Mouse (Mus musculus): ENCODE data around the gene Slbp. TPM values are rescaled to one million over a fixed set of nuclear protein-coding genes. Genes with fewer than 3 reads are reported as not detected.

Slbp gene
- polyA plus RNA-seq, 1 experiment from 2014 or later: 126 TPM

DNA sequence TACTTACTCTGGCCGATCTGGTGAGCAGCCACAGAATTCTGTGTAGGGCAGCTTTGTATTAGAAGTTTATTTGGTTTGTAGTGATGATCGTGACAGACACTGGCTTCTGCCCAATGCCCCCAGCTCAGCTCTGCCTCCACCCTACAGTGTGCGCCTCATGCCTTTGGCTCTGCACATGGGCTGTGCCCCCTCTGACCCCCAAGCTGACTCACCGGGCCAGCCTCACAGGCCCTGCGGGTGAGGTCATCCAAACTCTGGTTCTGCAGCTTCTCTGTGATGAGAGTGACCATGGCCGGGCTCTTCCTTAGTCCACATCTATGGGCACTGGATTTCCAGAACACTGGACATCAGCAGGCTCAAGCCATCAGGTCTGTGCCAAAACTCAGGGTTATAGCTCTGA, 38.0 kb downstream of the Slbp start:
- Histone ChIP-seq H3K9ac (no peak overlapping the region), H3K36me3 (peaks cover 43% of the 10 kb centered on the region), H3K27ac (no peak overlapping the region), H3K27me3 (no peaks in the 10 kb centered on the region), H3K9me3 (no peaks in the 10 kb centered on the region), H3K4me3 (no peak overlapping the region), H3K4me2 (no peak overlapping the region), H3K4me1 (replicated peaks) (no peaks in the 10 kb centered on the region)
- no peak for ATAC-seq (ENCODE audit: low FRiP score)
- WGBS: 89% methylated on average over 6 of the region's 6 CpGs

DNA sequence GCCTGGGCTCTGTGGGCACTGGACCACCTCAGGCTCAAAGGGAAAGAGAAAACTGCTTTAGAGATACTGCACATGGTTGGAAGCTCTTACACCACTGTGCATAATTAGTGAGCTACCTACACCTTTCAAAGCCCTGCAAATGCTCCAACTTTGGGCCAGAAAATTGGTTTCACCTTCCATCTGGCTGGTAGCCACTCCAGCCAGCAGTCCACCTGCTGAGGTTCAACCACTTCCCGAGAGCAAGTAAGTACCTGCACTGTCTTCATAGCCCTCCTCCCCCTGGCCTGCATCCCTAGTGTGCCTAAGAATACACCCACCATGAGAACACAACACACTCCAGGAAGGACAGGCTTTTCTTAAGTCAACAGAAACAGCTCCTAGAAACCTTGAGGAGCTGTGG, 40.6 kb downstream of the Slbp start:
- Histone ChIP-seq H3K4me3 (no peak overlapping the region), H3K9me3 (no peaks in the 10 kb centered on the region), H3K27ac (no peak overlapping the region), H3K4me2 (no peak overlapping the region), H3K36me3 (peaks cover 67% of the 10 kb centered on the region), H3K4me1 (replicated peaks) (no peaks in the 10 kb centered on the region), H3K9ac (no peak overlapping the region), H3K27me3 (no peaks in the 10 kb centered on the region)
- no peak for ATAC-seq (ENCODE audit: low FRiP score)
- WGBS: 100% methylated on average over 1 of the region's 1 CpGs

DNA sequence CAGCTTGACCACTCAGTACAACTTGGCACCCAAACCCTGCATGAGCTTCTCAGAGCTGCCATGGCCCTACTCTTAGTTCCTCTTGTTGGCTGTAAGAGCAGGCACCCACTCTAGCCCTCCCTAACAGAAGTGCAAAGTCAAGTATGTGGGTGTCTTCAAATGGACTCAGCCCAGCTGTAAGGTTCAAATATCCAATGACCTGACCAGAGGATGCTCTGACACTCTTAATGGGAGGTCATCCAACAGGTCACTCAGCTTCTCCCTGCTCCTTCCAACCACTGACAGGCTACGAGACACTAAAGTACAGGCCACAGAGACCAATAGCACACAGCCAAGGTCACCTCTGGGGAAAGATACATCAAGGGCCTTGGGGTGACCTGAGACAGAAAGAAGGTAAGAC, 43.1 kb downstream of the Slbp start:
- H3K9ac ChIP-seq: no peak overlapping the region
- no peaks in the 10 kb centered on the region for H3K4me1 ChIP-seq (replicated peaks)
- H3K9me3 ChIP-seq: no peaks in the 10 kb centered on the region
- H3K27ac ChIP-seq: no peak overlapping the region
- H3K4me2 ChIP-seq: no peak overlapping the region
- WGBS: 93% methylated on average over 1 of the region's 1 CpGs
- ATAC-seq (ENCODE audit: low FRiP score): no peak
- no peak overlapping the region for H3K4me3 ChIP-seq
- no peaks in the 10 kb centered on the region for H3K27me3 ChIP-seq
- H3K36me3 ChIP-seq: peaks cover 79% of the 10 kb centered on the region

DNA sequence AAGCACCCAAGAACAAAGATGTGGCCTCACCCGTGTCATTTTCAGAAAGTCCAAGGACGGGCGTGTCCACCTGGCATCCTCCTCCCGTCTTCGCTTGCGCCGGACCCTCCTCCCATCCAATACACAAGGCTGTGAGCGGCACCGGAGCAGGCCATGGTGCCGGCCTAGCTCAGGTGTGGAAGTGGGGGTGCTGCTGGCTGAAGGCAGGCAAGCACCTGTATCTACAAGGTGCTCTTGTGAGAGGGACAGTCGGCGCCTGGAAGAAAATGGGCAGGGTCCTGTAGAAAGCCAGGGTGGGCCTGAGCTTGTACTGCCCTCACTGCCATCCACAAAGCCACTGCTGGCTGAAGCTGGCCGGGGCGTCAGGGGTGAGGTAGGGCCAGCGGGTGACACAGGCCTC, 44.9 kb downstream of the Slbp start:
- WGBS: 96% methylated on average over 15 of the region's 15 CpGs
- ATAC-seq (ENCODE audit: low FRiP score): no peak
- Histone ChIP-seq H3K27ac (no peak overlapping the region), H3K4me3 (no peak overlapping the region), H3K36me3 (peaks cover 66% of the 10 kb centered on the region), H3K4me1 (replicated peaks) (no peaks in the 10 kb centered on the region), H3K9ac (no peak overlapping the region), H3K9me3 (no peaks in the 10 kb centered on the region), H3K4me2 (no peak overlapping the region), H3K27me3 (no peaks in the 10 kb centered on the region)

DNA sequence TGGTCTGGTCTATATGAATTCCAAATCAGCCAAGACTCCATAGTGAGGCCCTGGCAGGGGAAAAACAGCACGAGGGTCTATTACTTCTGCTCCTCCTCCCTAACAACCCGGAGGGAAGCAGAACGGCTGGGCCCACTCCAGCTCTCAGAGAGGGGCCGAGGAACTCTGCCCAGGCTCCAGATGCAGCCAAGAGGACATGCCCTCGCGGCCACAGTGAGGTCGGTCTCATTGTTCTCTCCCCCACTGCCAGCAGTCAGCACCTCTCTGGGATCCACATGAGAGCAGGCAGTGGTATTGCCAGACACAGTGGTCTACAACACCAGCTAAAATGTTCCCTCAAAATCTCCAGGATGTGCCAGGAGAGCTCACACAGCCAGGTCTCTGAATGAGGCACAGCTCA, 45.7 kb downstream of the Slbp start:
- no peak for ATAC-seq (ENCODE audit: low FRiP score)

DNA sequence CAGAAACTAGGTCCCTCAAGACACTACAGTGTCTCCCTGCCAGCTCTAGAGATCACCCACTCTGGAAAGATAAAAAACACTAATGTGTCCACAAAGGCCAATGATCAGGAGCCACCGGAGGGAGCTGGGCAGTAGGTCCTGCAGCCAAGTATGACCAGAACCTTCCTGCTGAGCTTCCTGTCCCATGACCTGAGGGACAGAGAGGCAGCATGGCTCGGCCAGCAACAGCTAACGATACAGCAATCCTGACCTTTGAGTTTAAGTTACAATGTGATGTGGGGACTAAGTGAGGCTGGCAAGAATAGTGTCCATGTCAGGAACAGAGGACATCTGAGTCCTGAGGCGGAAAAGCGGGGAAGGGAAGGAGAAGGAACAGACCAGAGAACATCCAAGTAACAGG, 47.1 kb downstream of the Slbp start:
- Histone ChIP-seq H3K4me2 (no peak overlapping the region), H3K9me3 (no peaks in the 10 kb centered on the region), H3K36me3 (peaks cover 54% of the 10 kb centered on the region), H3K4me1 (replicated peaks) (no peaks in the 10 kb centered on the region), H3K4me3 (no peak overlapping the region), H3K27me3 (no peaks in the 10 kb centered on the region), H3K27ac (no peak overlapping the region), H3K9ac (no peak overlapping the region)
- WGBS: 92% methylated on average over 5 of the region's 5 CpGs
- ATAC-seq (ENCODE audit: low FRiP score): no peak

More for the DNA sequence above, 45.7 kb downstream of the Slbp start:
- no peak overlapping the region for H3K4me3 ChIP-seq
- no peaks in the 10 kb centered on the region for H3K27me3 ChIP-seq
- 84% methylated on average over 7 of the region's 7 CpGs for WGBS
- no peak overlapping the region for H3K27ac ChIP-seq
- H3K4me1 ChIP-seq (replicated peaks): no peaks in the 10 kb centered on the region
- no peak overlapping the region for H3K9ac ChIP-seq
- H3K36me3 ChIP-seq: peaks cover 58% of the 10 kb centered on the region
- no peak overlapping the region for H3K4me2 ChIP-seq
- no peaks in the 10 kb centered on the region for H3K9me3 ChIP-seq

DNA sequence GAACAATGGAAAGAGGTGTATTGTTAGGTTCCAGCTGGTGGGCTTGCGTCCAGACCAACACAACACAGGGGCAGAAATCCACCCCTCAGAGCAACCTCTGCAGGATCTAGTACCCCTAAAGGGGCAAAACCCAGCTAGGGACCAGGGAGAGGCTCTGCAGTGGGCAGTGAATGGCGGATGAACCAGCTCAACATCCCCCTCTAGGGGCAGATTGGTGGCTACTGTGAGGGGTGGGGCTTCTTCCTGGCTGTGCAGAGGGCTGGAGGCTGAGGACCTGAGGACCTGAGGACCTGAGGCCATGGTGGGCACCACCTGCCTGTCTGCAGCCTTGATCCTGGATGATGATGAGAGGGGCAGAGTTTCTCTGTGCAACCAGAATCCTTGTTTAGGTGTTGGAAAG, 58.8 kb downstream of the Slbp start:
- 40% methylated on average over 2 of the region's 2 CpGs for WGBS
- H3K4me3 ChIP-seq: no peak overlapping the region
- no peaks in the 10 kb centered on the region for H3K36me3 ChIP-seq
- no peak overlapping the region for H3K27ac ChIP-seq
- no peaks in the 10 kb centered on the region for H3K9me3 ChIP-seq
- H3K4me1 ChIP-seq (replicated peaks): no peaks in the 10 kb centered on the region
- ATAC-seq (ENCODE audit: low FRiP score): no peak
- peaks cover 7% of the 10 kb centered on the region; the same call in 1 of the 2 replicates for H3K27me3 ChIP-seq
- H3K4me2 ChIP-seq: no peak overlapping the region
- H3K9ac ChIP-seq: no peak overlapping the region

DNA sequence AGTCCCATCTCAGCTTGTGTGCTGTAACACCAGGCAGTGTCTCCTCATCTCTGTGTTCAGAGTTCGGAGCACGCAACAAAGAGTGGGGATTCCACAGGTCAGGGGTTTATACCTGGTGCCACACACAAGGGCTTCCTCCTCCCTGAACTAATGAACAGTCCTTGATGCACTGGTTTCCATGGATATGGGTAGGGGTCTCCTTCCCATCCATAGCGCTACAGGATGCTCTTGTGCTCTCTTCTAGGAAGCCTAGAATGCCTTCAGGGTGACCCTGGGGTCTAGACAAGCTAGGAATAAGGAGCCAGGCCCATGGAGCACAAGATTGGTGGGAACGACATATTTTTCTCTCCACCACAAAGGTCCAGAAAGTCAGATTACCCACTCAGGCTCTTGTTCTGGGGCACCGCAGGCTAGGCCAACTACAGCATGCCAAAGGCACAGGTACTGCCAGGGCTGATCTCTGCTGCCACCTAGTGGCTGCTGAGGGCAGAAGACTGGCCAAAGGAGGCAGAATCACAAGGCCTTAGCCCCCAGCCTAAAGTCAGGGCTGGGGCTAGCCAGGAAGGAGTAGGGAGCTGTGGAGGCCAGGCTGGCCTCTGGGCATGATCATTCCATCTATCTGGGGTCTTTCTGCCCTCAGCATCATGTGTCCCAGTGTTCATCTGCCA, 63.0 kb downstream of the Slbp start:
- H3K9me3 ChIP-seq: no peaks in the 10 kb centered on the region
- H3K27me3 ChIP-seq: peaks cover 24% of the 10 kb centered on the region; the same call in 1 of the 2 replicates
- peaks cover 9% of the 10 kb centered on the region for H3K4me1 ChIP-seq (replicated peaks)
- peak; percentile 65; the same call in 1 of the 2 replicates for ATAC-seq (ENCODE audit: low FRiP score)
- 67% methylated on average over 5 of the region's 5 CpGs for WGBS
- H3K9ac ChIP-seq: peak overlapping the region; percentile 5; the same call in 1 of the 2 replicates
- H3K36me3 ChIP-seq: no peaks in the 10 kb centered on the region
- no peak overlapping the region for H3K4me3 ChIP-seq
- no peak overlapping the region for H3K4me2 ChIP-seq
- no peak overlapping the region for H3K27ac ChIP-seq

DNA sequence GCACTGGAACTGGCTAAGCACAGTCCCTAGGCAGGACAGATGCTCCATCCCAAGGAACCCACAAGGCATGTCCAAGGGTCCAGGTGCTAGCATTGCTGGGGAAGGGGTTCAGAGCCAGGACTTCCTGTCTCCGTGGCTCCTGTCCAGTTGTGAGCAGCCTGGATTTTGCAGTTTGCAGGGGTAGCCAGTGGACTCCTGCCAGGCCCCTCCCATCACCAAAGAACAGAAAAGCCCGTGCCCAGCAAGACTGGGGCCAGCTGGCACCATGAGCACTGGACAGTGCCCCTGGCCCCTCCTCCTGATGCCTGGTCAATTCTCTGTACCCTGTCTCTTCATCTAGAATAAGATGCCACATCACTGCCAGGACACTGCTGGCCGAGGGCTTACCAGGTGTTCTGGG, 64.3 kb downstream of the Slbp start:
- no peak for ATAC-seq (ENCODE audit: low FRiP score)
- Histone ChIP-seq H3K36me3 (no peaks in the 10 kb centered on the region), H3K4me3 (no peak overlapping the region), H3K27me3 (peaks cover 24% of the 10 kb centered on the region), H3K27ac (no peak overlapping the region), H3K9ac (no peak overlapping the region), H3K9me3 (no peaks in the 10 kb centered on the region), H3K4me1 (replicated peaks) (peaks cover 9% of the 10 kb centered on the region), H3K4me2 (no peak overlapping the region)
- WGBS: 80% methylated on average over 3 of the region's 3 CpGs

DNA sequence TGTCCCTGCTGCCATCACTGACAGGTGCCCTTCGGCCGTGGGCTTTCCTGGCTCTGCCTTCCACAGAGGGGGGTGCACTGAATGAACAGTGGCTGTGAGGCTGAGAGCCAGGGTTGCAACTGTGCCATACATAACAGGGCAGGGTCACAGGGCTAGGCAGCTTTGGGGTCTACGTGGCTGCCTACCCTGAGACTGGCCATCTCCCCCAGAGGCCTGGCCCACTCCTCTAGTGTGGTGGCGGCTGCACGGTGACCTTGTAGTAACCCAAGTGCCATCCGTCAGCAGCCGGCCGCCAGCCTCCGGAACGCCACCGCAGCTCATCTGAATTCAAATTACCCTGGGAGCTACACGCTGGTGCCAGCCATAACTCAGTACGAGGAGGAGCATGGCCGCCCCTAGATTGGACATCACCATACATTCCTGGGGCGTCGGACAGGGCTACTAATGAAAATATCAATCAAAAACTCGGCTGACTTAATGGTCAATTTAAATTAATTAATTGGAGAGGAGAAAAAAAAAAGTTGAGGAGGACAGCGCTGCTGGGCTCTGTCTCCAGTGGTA, 64.8 kb downstream of the Slbp start:
- 52% methylated on average over 18 of the region's 18 CpGs for WGBS
- Histone ChIP-seq H3K36me3 (no peaks in the 10 kb centered on the region), H3K4me3 (no peak overlapping the region), H3K4me1 (replicated peaks) (peaks cover 9% of the 10 kb centered on the region), H3K27me3 (peaks cover 24% of the 10 kb centered on the region), H3K9me3 (no peaks in the 10 kb centered on the region), H3K4me2 (no peak overlapping the region), H3K27ac (no peak overlapping the region), H3K9ac (no peak overlapping the region)
- no peak for ATAC-seq (ENCODE audit: low FRiP score)

Other genes starting within 250 kb of the Slbp start
- gene Nkx1-1, start 218.6 kb downstream of the Slbp start, polyA plus RNA-seq (2015; fragmentation: Nextera tagmentation; extraction: Ambion mirVana): 0.38 and 0.45 TPM in 2 replicates
- gene Fam53a, start 22.9 kb downstream of the Slbp start, polyA plus RNA-seq (2015; fragmentation: Nextera tagmentation; extraction: Ambion mirVana): 35.8 and 37.2 TPM in 2 replicates
- 0.86 and 0.87 TPM in 2 replicates for gene Gm9903, start 22.6 kb downstream of the Slbp start, polyA plus RNA-seq (2015; fragmentation: Nextera tagmentation; extraction: Ambion mirVana)
- gene Tacc3, start 5.6 kb upstream of the Slbp start, polyA plus RNA-seq (2015; fragmentation: Nextera tagmentation; extraction: Ambion mirVana): 48.8 and 57.0 TPM in 2 replicates
- 28.2 and 28.7 TPM in 2 replicates for gene Tmem129, start 5.8 kb upstream of the Slbp start, polyA plus RNA-seq (2015; fragmentation: Nextera tagmentation; extraction: Ambion mirVana)
- 41.1 and 45.7 TPM in 2 replicates for gene Fgfr3, start 69.1 kb upstream of the Slbp start, polyA plus RNA-seq (2015; fragmentation: Nextera tagmentation; extraction: Ambion mirVana)
- 58.0 and 58.5 TPM in 2 replicates for gene Letm1, start 130.2 kb upstream of the Slbp start, polyA plus RNA-seq (2015; fragmentation: Nextera tagmentation; extraction: Ambion mirVana)
- 74.1 and 77.6 TPM in 2 replicates for gene Nsd2, start 168.2 kb upstream of the Slbp start, polyA plus RNA-seq (2015; fragmentation: Nextera tagmentation; extraction: Ambion mirVana)

Data from hindbrain, embryonic 13.5 days (tissue).